In genomic region chr13:93939363-93940127, GRCm38 (mm10) we compare ENCODE assay signal across 8 mouse cellular contexts.
DNase-seq lines count a peak whose midpoint lies in the region; ATAC-seq and TF ChIP-seq lines count a peak whose summit lies in the region.

No protein-coding gene starts in this region.

- no peak for TF ChIP-seq POLR2A in cerebellum, adult 2 months (IDR thresholded peaks at IDR 0.05; ENCODE audit: borderline replicate concordance, insufficient read depth, low read length)

- H3K9ac ChIP-seq in liver, embryonic 12.5 days: no peak overlapping the region
- H3K9ac ChIP-seq in midbrain, postnatal 0 days (replicated peaks; ENCODE audit: low read length, poor library complexity, severe bottlenecking): no peak overlapping the region

- no peak overlapping the region for H3K4me3 ChIP-seq in liver, embryonic 12.5 days
- no peak overlapping the region for H3K4me3 ChIP-seq in cerebellum, adult 2 months (replicated peaks; ENCODE audit: insufficient read depth, low read depth, low read length)
- no peak overlapping the region for H3K4me3 ChIP-seq in midbrain, postnatal 0 days (ENCODE audit: low read depth, low read length)

- peak overlapping the region; percentile 33 for H3K4me2 ChIP-seq in liver, embryonic 12.5 days
- no peak overlapping the region for H3K4me2 ChIP-seq in midbrain, postnatal 0 days (ENCODE audit: low read depth, low read length, poor library complexity, severe bottlenecking)

- H3K36me3 ChIP-seq in liver, embryonic 12.5 days: no peaks in the 10 kb centered on the region
- no peaks in the 10 kb centered on the region for H3K36me3 ChIP-seq in midbrain, postnatal 0 days (ENCODE audit: insufficient read depth, low read length)

- WGBS in liver, embryonic 12.5 days (ENCODE audit: insufficient replicate concordance): 16% methylated on average over 6 of the region's 6 CpGs
- 78% methylated on average over 6 of the region's 6 CpGs for WGBS in cerebellum, adult 2 months
- WGBS in midbrain, postnatal 0 days: 76% methylated on average over 6 of the region's 6 CpGs

- no peaks in the 10 kb centered on the region for H3K27me3 ChIP-seq in liver, embryonic 12.5 days (replicated peaks)
- H3K27me3 ChIP-seq in cerebellum, adult 2 months (ENCODE audit: control insufficient read depth, insufficient read depth, low read length): no peaks in the 10 kb centered on the region
- H3K27me3 ChIP-seq in midbrain, postnatal 0 days (ENCODE audit: insufficient read depth, low read length): no peaks in the 10 kb centered on the region

- peak; percentile 37; the same call in 1 of the 2 replicates for ATAC-seq in liver, embryonic 12.5 days
- ATAC-seq in midbrain, postnatal 0 days (ENCODE audit: low FRiP score): no peak

- DNase-seq in 3T3-L1 (ENCODE audit: low read depth, low spot score): peak; percentile 69
- DNase-seq in CD4-positive, CD25-positive, alpha-beta regulatory T cell, adult 2 months (ENCODE audit: low read depth, low spot score): peak; percentile 16
- peak; percentile 70 for DNase-seq in heart, adult 8-10 months (ENCODE audit: low spot score)
- peak; percentile 59 for DNase-seq in testis, postnatal 10 days (ENCODE audit: low spot score)
- DNase-seq in cerebellum, adult 2 months: no peak
- no peak for DNase-seq in Muller cell, postnatal 12 days (ENCODE audit: inconsistent ontology term)
- no peak for DNase-seq in midbrain, postnatal 0 days (ENCODE audit: low spot score)

- H3K4me1 ChIP-seq in liver, embryonic 12.5 days: peaks cover 25% of the 10 kb centered on the region
- H3K4me1 ChIP-seq in cerebellum, adult 2 months (ENCODE audit: control insufficient read depth, insufficient read depth, low read length): peaks cover 8% of the 10 kb centered on the region; the same call in 1 of the 2 replicates
- H3K4me1 ChIP-seq in midbrain, postnatal 0 days (ENCODE audit: insufficient read depth, low read length): no peaks in the 10 kb centered on the region; the same call in 1 of the 2 replicates

- peak overlapping the region; percentile 31 for H3K27ac ChIP-seq in liver, embryonic 12.5 days
- H3K27ac ChIP-seq in cerebellum, adult 2 months (ENCODE audit: insufficient read depth, low read length): no peak overlapping the region
- H3K27ac ChIP-seq in midbrain, postnatal 0 days (ENCODE audit: low read depth, low read length): no peak overlapping the region

- no peak for TF ChIP-seq CTCF in cerebellum, adult 2 months (IDR thresholded peaks at IDR 0.05; ENCODE audit: borderline replicate concordance, insufficient read depth, low read depth, low read length)
- no peak for TF ChIP-seq CTCF in midbrain, postnatal 0 days (IDR thresholded peaks at IDR 0.05)

- H3K9me3 ChIP-seq in liver, embryonic 12.5 days (replicated peaks): no peaks in the 10 kb centered on the region
- no peaks in the 10 kb centered on the region for H3K9me3 ChIP-seq in midbrain, postnatal 0 days (ENCODE audit: low read length)

Comparison
In these comparisons a context has a peak if more than half of its experiments do, and no peak if none do; other contexts are left out.
1. DNase-seq: peak in 3T3-L1 (single experiment), CD4-positive, CD25-positive, alpha-beta regulatory T cell, adult 2 months (single experiment), heart, adult 8-10 months (single experiment) and testis, postnatal 10 days (single experiment); none in cerebellum, adult 2 months (0 of 2), Muller cell, postnatal 12 days (single experiment) and midbrain, postnatal 0 days (single experiment).